Mouse (Mus musculus) neural tube, embryonic 14.5 days (tissue): Measurements from ENCODE around the gene Ncapg2. TPM values are rescaled to one million over a fixed set of nuclear protein-coding genes. Genes with fewer than 3 reads are reported as not detected.

Experiments used
- ATAC-seq: fragments of 200-750 bp; cut with Nextera tagmentation; 2 replicates; pipeline ENCODE4 v1.8.0; 2017; ENCODE audit warnings: low read depth, mild to moderate bottlenecking, moderate TSS enrichment, moderate library complexity
- H3K27ac ChIP-seq: fragments of 300-500 bp; sonication (generic); 2 replicates; pipeline ENCODE4 v1.5.1; 2014; ENCODE audit warnings: low read depth, mild to moderate bottlenecking, control low read depth, low read length, moderate library complexity, mixed read lengths
- H3K27me3 ChIP-seq: fragments of 300-500 bp; sonication (generic); 2 replicates; pipeline ENCODE4 v1.6.1; 2014; ENCODE audit warnings: low read length; ENCODE audit not compliant: control insufficient read depth, insufficient read depth
- H3K36me3 ChIP-seq: fragments of 300-500 bp; sonication (generic); 2 replicates; pipeline ENCODE4 v1.6.1; 2014; ENCODE audit warnings: low read length, mixed read lengths; ENCODE audit not compliant: control insufficient read depth, insufficient read depth
- H3K4me1 ChIP-seq: fragments of 300-500 bp; sonication (generic); 2 replicates; pipeline ENCODE4 v1.6.1; 2014; ENCODE audit warnings: low read length; ENCODE audit not compliant: control insufficient read depth, insufficient read depth
- H3K4me2 ChIP-seq: fragments of 300-500 bp; sonication (generic); 2 replicates; pipeline ENCODE4 v1.6.1; 2014; ENCODE audit warnings: mild to moderate bottlenecking, low read depth, low read length, control low read depth
- H3K4me3 ChIP-seq: fragments of 300-500 bp; sonication (generic); 2 replicates; pipeline ENCODE4 v1.5.1; 2014; ENCODE audit warnings: low read depth, low read length, control low read depth, mixed read lengths
- H3K9ac ChIP-seq: fragments of 300-500 bp; sonication (generic); replicated peaks from 2 replicates; pipeline ENCODE4 v1.6.1; 2014; ENCODE audit warnings: low read depth, mild to moderate bottlenecking, control low read depth, low read length, mixed read lengths
- H3K9me3 ChIP-seq: fragments of 300-500 bp; sonication (generic); 2 replicates; pipeline ENCODE4 v1.6.1; 2016; ENCODE audit warnings: low read length; ENCODE audit not compliant: control insufficient read depth
- WGBS: fragments of 180-500 bp; shearing (Covaris S2); extraction: QIAGEN DNeasy Blood & Tissue Kit; methylation state at CpG from one replicate; pipeline ENCODE4 v1.1.7; 2014; 5-methylcytosine and 5-hydroxymethylcytosine counted together
- polyA plus RNA-seq: library from polyadenylated mRNA; unstranded; fragments of >200 nt; fragmentation: Nextera tagmentation; extraction: Ambion mirVana; gene quantifications from 2 replicates; pipeline ENCODE4 v1.2.1, GENCODE M21; 2014

Gene Ncapg2
- polyA plus RNA-seq, 1 experiment from 2014 or later: 5.9 TPM

GRCm38 (mm10) chr12:116485591-116486403 is 80.6 kb downstream of the Ncapg2 start, which contains the start of gene Ptprn2:
Gene Ptprn2, plus strand, starts transcription at chr12:116485720.
- H3K4me2 ChIP-seq: peak within 1 kb of the TSS; percentile 80
- peak; percentile 92 for ATAC-seq
- H3K4me3 ChIP-seq: peak within 1 kb of the TSS; percentile 70
- no peaks in the 10 kb centered on the region for H3K27me3 ChIP-seq
- H3K4me1 ChIP-seq: 0 out of 2 replicates have a peak, but pooled peaks cover 7% of the 10 kb centered on the region
- H3K9ac ChIP-seq: peak within 1 kb of the TSS; percentile 88
- no peaks in the 10 kb centered on the region for H3K9me3 ChIP-seq
- WGBS: under 1% methylated on average over 66 of the region's 86 CpGs
- H3K27ac ChIP-seq: peak within 1 kb of the TSS; percentile 93
- H3K36me3 ChIP-seq: no peaks in the 10 kb centered on the region

GRCm38 (mm10) chr12:116486404-116486730 is 81.2 kb downstream of the Ncapg2 start:
- Histone ChIP-seq H3K9ac (peak overlapping the region; percentile 88), H3K4me1 (0 out of 2 replicates have a peak, but pooled peaks cover 7% of the 10 kb centered on the region), H3K9me3 (no peaks in the 10 kb centered on the region), H3K36me3 (no peaks in the 10 kb centered on the region), H3K27me3 (no peaks in the 10 kb centered on the region), H3K4me3 (peak overlapping the region; percentile 70), H3K27ac (peak overlapping the region; percentile 93), H3K4me2 (peak overlapping the region; percentile 80)
- 1% methylated on average over 10 of the region's 10 CpGs for WGBS
- ATAC-seq: peak; percentile 29; the same call in 1 of the 2 replicates

- H3K4me1 ChIP-seq: 0 out of 2 replicates have a peak, but pooled peaks cover 7% of the 10 kb centered on the region
- no peaks in the 10 kb centered on the region for H3K36me3 ChIP-seq
- no peak overlapping the region for H3K4me3 ChIP-seq
- ATAC-seq: no peak
- no peak overlapping the region for H3K4me2 ChIP-seq
- no peaks in the 10 kb centered on the region for H3K27me3 ChIP-seq
- no peak overlapping the region for H3K9ac ChIP-seq
- H3K27ac ChIP-seq: no peak overlapping the region
- H3K9me3 ChIP-seq: no peaks in the 10 kb centered on the region
- WGBS: 67% methylated on average over 8 of the region's 8 CpGs
Measured at GRCm38 (mm10) chr12:116488836-116489235, 83.6 kb downstream of the Ncapg2 start.

- Histone ChIP-seq H3K27me3 (no peaks in the 10 kb centered on the region), H3K9ac (no peak overlapping the region), H3K27ac (no peak overlapping the region), H3K36me3 (no peaks in the 10 kb centered on the region), H3K4me2 (no peak overlapping the region), H3K4me3 (no peak overlapping the region), H3K4me1 (0 out of 2 replicates have a peak, but pooled peaks cover 7% of the 10 kb centered on the region), H3K9me3 (no peaks in the 10 kb centered on the region)
- no peak for ATAC-seq
- WGBS: 89% methylated on average over 5 of the region's 5 CpGs
Measured at GRCm38 (mm10) chr12:116490575-116491356, 85.6 kb downstream of the Ncapg2 start.

GRCm38 (mm10) chr12:116498666-116499065 is 93.5 kb downstream of the Ncapg2 start:
- no peaks in the 10 kb centered on the region for H3K36me3 ChIP-seq
- no peak for ATAC-seq
- no peaks in the 10 kb centered on the region for H3K27me3 ChIP-seq
- H3K4me1 ChIP-seq: no peaks in the 10 kb centered on the region
- H3K4me2 ChIP-seq: no peak overlapping the region
- H3K27ac ChIP-seq: no peak overlapping the region
- H3K9ac ChIP-seq: no peak overlapping the region
- H3K9me3 ChIP-seq: no peaks in the 10 kb centered on the region
- no peak overlapping the region for H3K4me3 ChIP-seq

- H3K36me3 ChIP-seq: no peaks in the 10 kb centered on the region
- no peak overlapping the region for H3K4me3 ChIP-seq
- 79% methylated on average over 11 of the region's 11 CpGs for WGBS
- ATAC-seq: no peak; the same call in 1 of the 2 replicates
- H3K9ac ChIP-seq: no peak overlapping the region
- H3K4me2 ChIP-seq: no peak overlapping the region
- H3K9me3 ChIP-seq: no peaks in the 10 kb centered on the region
- no peaks in the 10 kb centered on the region for H3K27me3 ChIP-seq
- H3K4me1 ChIP-seq: no peaks in the 10 kb centered on the region
- no peak overlapping the region for H3K27ac ChIP-seq
Measured at GRCm38 (mm10) chr12:116500652-116501051, 95.5 kb downstream of the Ncapg2 start.

- Histone ChIP-seq H3K9ac (no peak overlapping the region), H3K4me3 (no peak overlapping the region), H3K9me3 (no peaks in the 10 kb centered on the region), H3K27me3 (no peaks in the 10 kb centered on the region), H3K27ac (no peak overlapping the region), H3K36me3 (no peaks in the 10 kb centered on the region), H3K4me2 (no peak overlapping the region), H3K4me1 (no peaks in the 10 kb centered on the region)
- ATAC-seq: no peak
- WGBS: 92% methylated on average over 1 of the region's 1 CpGs
Measured at GRCm38 (mm10) chr12:116512482-116512881, 107.3 kb downstream of the Ncapg2 start.
